8 mouse cellular contexts compared by ENCODE assay signal in genomic region chr15:84231113-84231712, GRCm38 (mm10). TPM values are rescaled to one million over a fixed set of nuclear protein-coding genes. Genes with fewer than 3 reads are reported as not detected.
DNase-seq lines count a peak whose midpoint lies in the region; TF ChIP-seq lines count a peak whose summit lies in the region.

No protein-coding gene starts in this region.

- peaks cover 20% of the 10 kb centered on the region for H3K36me3 ChIP-seq in erythroblast, embryonic 14.5 days (ENCODE audit: control insufficient read depth)
- no peaks in the 10 kb centered on the region for H3K36me3 ChIP-seq in small intestine, adult 2 months (ENCODE audit: control insufficient read depth, insufficient read depth, low read length)

- peaks cover under 1% of the 10 kb centered on the region; the same call in 1 of the 2 replicates for H3K27me3 ChIP-seq in erythroblast, embryonic 14.5 days (ENCODE audit: control insufficient read depth)
- H3K27me3 ChIP-seq in small intestine, adult 2 months (ENCODE audit: control insufficient read depth, insufficient read depth, low read length): peaks cover 4% of the 10 kb centered on the region

- no peaks in the 10 kb centered on the region for H3K9me3 ChIP-seq in erythroblast, embryonic 14.5 days (ENCODE audit: control insufficient read depth, low read length)

- 10% methylated on average over 16 of the region's 16 CpGs for WGBS in small intestine, adult 2 months

- no peak for TF ChIP-seq CTCF in left cerebral cortex, adult 2 months (IDR thresholded peaks at IDR 0.05)
- no peak for TF ChIP-seq CTCF in small intestine, adult 2 months (IDR thresholded peaks at IDR 0.05; ENCODE audit: extremely low read depth, insufficient read length, insufficient replicate concordance, low read depth, low read length)

- peak overlapping the region; percentile 84 for H3K27ac ChIP-seq in left cerebral cortex, adult 2 months
- H3K27ac ChIP-seq in small intestine, adult 2 months (ENCODE audit: insufficient read depth, low read depth, low read length): peak overlapping the region; percentile 17; the same call in 1 of the 2 replicates

- peak overlapping the region; percentile 95 for H3K4me3 ChIP-seq in erythroblast, embryonic 14.5 days (replicated peaks)
- H3K4me3 ChIP-seq in left cerebral cortex, adult 2 months: peak overlapping the region; percentile 58
- H3K4me3 ChIP-seq in small intestine, adult 2 months (ENCODE audit: low read depth, low read length): peak overlapping the region; percentile 64

- peaks cover 57% of the 10 kb centered on the region for H3K4me1 ChIP-seq in erythroblast, embryonic 14.5 days (ENCODE audit: control insufficient read depth)
- peaks cover 4% of the 10 kb centered on the region for H3K4me1 ChIP-seq in small intestine, adult 2 months (ENCODE audit: control insufficient read depth, insufficient read depth, insufficient read length, low read length)

- intact Hi-C loops in heart, postnatal 36 days (cut with DNase I): loop anchor here (10.0 kb wide), 1 partner anchor 484 kb away; no protein-coding TSS in a partner anchor
- intact Hi-C loops in left cerebral cortex, adult 2 months (cut with DNase I): no loop called here

- no peak for TF ChIP-seq POLR2A in small intestine, adult 2 months (IDR thresholded peaks at IDR 0.05; ENCODE audit: low read depth, low read length)

- peak; percentile 44 for DNase-seq in urinary bladder, postnatal 14 days (ENCODE audit: low spot score)
- no peak for DNase-seq in urinary bladder, postnatal 10 days (ENCODE audit: low spot score)
- peak; percentile 59 for DNase-seq in heart, postnatal 36 days
- peak; percentile 63 to 69 for DNase-seq in left cerebral cortex, adult 2 months (ENCODE audit: extremely low spot score in 1 of 2, low spot score in 2 of 2)
- peak; percentile 81 for DNase-seq in lung, postnatal 36 days
- DNase-seq in thymus, postnatal 4 days: no peak

RNA-seq across cellular contexts. Expression of gene Parvb, which starts 0.6 kb away (rescaled TPM):
- polyA plus RNA-seq in erythroblast, embryonic 14.5 days (2012): 6.3 and 6.8 TPM in 2 replicates
- 100 to 1,000 TPM; 110 to 142 TPM for total RNA-seq in heart, postnatal 36 days (2021)
- total RNA-seq in left cerebral cortex, adult 2 months (2021): 10 to 100 TPM; 19.3 to 20.9 TPM
- polyA plus RNA-seq in small intestine, adult 2 months (2012; rRNA removed): 1.4 and 2.9 TPM in 2 replicates

RNA-seq across cellular contexts. Expression of gene Samm50, which starts 39.2 kb away (rescaled TPM):
- 2.2 and 3.4 TPM in 2 replicates for polyA plus RNA-seq in erythroblast, embryonic 14.5 days (2012)
- total RNA-seq in heart, postnatal 36 days (2021): 100 to 1,000 TPM; 270 to 286 TPM
- 100 to 1,000 TPM in 1 of 2 experiments, 10 to 100 TPM in 1; 99.4 to 111 TPM for total RNA-seq in left cerebral cortex, adult 2 months (2021)
- 8.6 and 13.1 TPM in 2 replicates for polyA plus RNA-seq in small intestine, adult 2 months (2012; rRNA removed)

Comparison
In these comparisons a context has a peak if more than half of its experiments do, and no peak if none do; other contexts are left out.
1. DNase-seq: peak in urinary bladder, postnatal 14 days (single experiment), heart, postnatal 36 days (2 of 2), left cerebral cortex, adult 2 months (2 of 2) and lung, postnatal 36 days (single experiment); none in urinary bladder, postnatal 10 days (single experiment) and thymus, postnatal 4 days (single experiment).
2. RNA of gene Parvb, which starts 0.6 kb away (total RNA-seq): 110 to 142 TPM in heart, postnatal 36 days; 19.3 to 20.9 TPM in left cerebral cortex, adult 2 months; every median in the first group is over 4 times any median in the second.
3. Peak in every context shown above with its lines, with median percentiles within 50 percentile points of each other: H3K4me3 ChIP-seq.